Mouse (Mus musculus) midbrain, postnatal 0 days (tissue): ENCODE measurements at regions not wholly inside any gene's neighbourhood (a gene's known extent, or its start where the extent isn't known, plus 50 kb on each side); places are given as distances from the start of the nearest gene placed in this dataset.

ENCODE experiments used
- ATAC-seq: fragments of 200-750 bp; cut with Nextera tagmentation; 2 replicates; pipeline ENCODE4 v1.8.0; 2017; ENCODE audit warnings: moderate number of reproducible peaks, mild to moderate bottlenecking, moderate TSS enrichment, moderate library complexity; ENCODE audit not compliant: low FRiP score
- DNase-seq: peaks from one replicate; pipeline ENCODE4 v3.0.0-alpha.2; 2015; ENCODE audit warnings: low spot score
- H3K27ac ChIP-seq: fragments of 300-500 bp; sonication (generic); 2 replicates; pipeline ENCODE4 v1.5.1; 2014; ENCODE audit warnings: low read depth, mild to moderate bottlenecking, low read length, mixed read lengths
- H3K27me3 ChIP-seq: fragments of 300-500 bp; sonication (generic); 2 replicates; pipeline ENCODE4 v1.6.1; 2014; ENCODE audit warnings: low read length, control low read depth, mixed read lengths; ENCODE audit not compliant: insufficient read depth
- H3K36me3 ChIP-seq: fragments of 300-500 bp; sonication (generic); 2 replicates; pipeline ENCODE4 v1.6.1; 2014; ENCODE audit warnings: low read length, control low read depth, mixed read lengths; ENCODE audit not compliant: insufficient read depth
- H3K4me1 ChIP-seq: fragments of 300-500 bp; sonication (generic); 2 replicates; pipeline ENCODE4 v1.6.1; 2014; ENCODE audit warnings: mild to moderate bottlenecking, control low read depth, antibody characterized with exemption, low read length, mixed read lengths; ENCODE audit not compliant: insufficient read depth
- H3K4me2 ChIP-seq: fragments of 300-500 bp; sonication (generic); 2 replicates; pipeline ENCODE4 v1.6.1; 2014; ENCODE audit warnings: low read depth, mild to moderate bottlenecking, low read length, mixed read lengths; ENCODE audit not compliant: poor library complexity, severe bottlenecking
- H3K4me3 ChIP-seq: fragments of 300-500 bp; sonication (generic); 2 replicates; pipeline ENCODE4 v1.5.1; 2014; ENCODE audit warnings: low read depth, mild to moderate bottlenecking, low read length, moderate library complexity
- H3K9ac ChIP-seq: fragments of 300-500 bp; sonication (generic); replicated peaks from 2 replicates; pipeline ENCODE4 v1.6.1; 2014; ENCODE audit warnings: mild to moderate bottlenecking, low read length, moderate library complexity, mixed read lengths; ENCODE audit not compliant: poor library complexity, severe bottlenecking
- H3K9me3 ChIP-seq: fragments of 300-500 bp; sonication (generic); 2 replicates; pipeline ENCODE4 v1.6.1; 2016; ENCODE audit warnings: low read length, control low read depth
- CTCF ChIP-seq: IDR thresholded peaks from 2 replicates; pipeline ENCODE4 v1.5.1; 2016; ENCODE audit warnings: antibody characterized with exemption, mild to moderate bottlenecking
- WGBS: fragments of 180-500 bp; shearing (Covaris S2); extraction: QIAGEN DNeasy Blood & Tissue Kit; methylation state at CpG from one replicate; pipeline ENCODE4 v1.1.7; 2014; 5-methylcytosine and 5-hydroxymethylcytosine counted together

- ATAC-seq, result no peak
- 89% methylated on average over 3 of the region's 3 CpGs for WGBS
- TF ChIP-seq CTCF, result no peak
Measured at GRCm38 (mm10) chr1:90668787-90669186, 66.0 kb downstream of the Cops8 start.

GRCm38 (mm10) chr1:90669237-90669636 is 66.5 kb downstream of the Cops8 start:
- DNase-seq, result no peak
- H3K36me3 ChIP-seq, result no peaks in the 10 kb centered on the region
- ATAC-seq, result no peak
- H3K9me3 ChIP-seq, result no peaks in the 10 kb centered on the region
- H3K27ac ChIP-seq, result no peak overlapping the region
- H3K9ac ChIP-seq, result no peak overlapping the region
- H3K4me2 ChIP-seq, result no peak overlapping the region
- H3K27me3 ChIP-seq, result no peaks in the 10 kb centered on the region
- no peak overlapping the region for H3K4me3 ChIP-seq
- no peak for TF ChIP-seq CTCF
- 93% methylated on average over 1 of the region's 1 CpGs for WGBS
- no peaks in the 10 kb centered on the region for H3K4me1 ChIP-seq

More at GRCm38 (mm10) chr1:90668787-90669186, 66.0 kb downstream of the Cops8 start:
- no peaks in the 10 kb centered on the region for H3K36me3 ChIP-seq
- H3K9me3 ChIP-seq, result no peaks in the 10 kb centered on the region
- H3K4me3 ChIP-seq, result no peak overlapping the region
- H3K4me1 ChIP-seq, result no peaks in the 10 kb centered on the region
- no peak overlapping the region for H3K27ac ChIP-seq
- no peak for DNase-seq
- no peak overlapping the region for H3K4me2 ChIP-seq
- H3K9ac ChIP-seq, result no peak overlapping the region
- no peaks in the 10 kb centered on the region for H3K27me3 ChIP-seq

GRCm38 (mm10) chr1:90670346-90670745 is 67.6 kb downstream of the Cops8 start:
- DNase-seq (no peak), ATAC-seq (no peak)
- Histone ChIP-seq H3K27ac (no peak overlapping the region), H3K4me2 (no peak overlapping the region), H3K27me3 (no peaks in the 10 kb centered on the region), H3K9ac (no peak overlapping the region), H3K4me3 (no peak overlapping the region), H3K9me3 (no peaks in the 10 kb centered on the region), H3K4me1 (no peaks in the 10 kb centered on the region), H3K36me3 (no peaks in the 10 kb centered on the region)
- 72% methylated on average over 3 of the region's 3 CpGs for WGBS
- TF ChIP-seq CTCF, result no peak

GRCm38 (mm10) chr1:90673751-90674150 is 71.0 kb downstream of the Cops8 start:
- no peak overlapping the region for H3K9ac ChIP-seq
- ATAC-seq (no peak), DNase-seq (no peak)
- H3K27me3 ChIP-seq, result no peaks in the 10 kb centered on the region
- H3K9me3 ChIP-seq, result no peaks in the 10 kb centered on the region
- H3K4me2 ChIP-seq, result no peak overlapping the region
- no peak overlapping the region for H3K27ac ChIP-seq
- TF ChIP-seq CTCF, result no peak
- H3K36me3 ChIP-seq, result no peaks in the 10 kb centered on the region
- 85% methylated on average over 2 of the region's 2 CpGs for WGBS
- H3K4me1 ChIP-seq, result no peaks in the 10 kb centered on the region
- H3K4me3 ChIP-seq, result no peak overlapping the region

GRCm38 (mm10) chr1:90676192-90677006 is 73.6 kb downstream of the Cops8 start:
- no peaks in the 10 kb centered on the region for H3K27me3 ChIP-seq
- no peak overlapping the region for H3K4me2 ChIP-seq
- H3K9ac ChIP-seq, result no peak overlapping the region
- no peak for TF ChIP-seq CTCF
- DNase-seq, result peak; percentile 60
- ATAC-seq, result no peak
- H3K9me3 ChIP-seq, result no peaks in the 10 kb centered on the region
- H3K36me3 ChIP-seq, result no peaks in the 10 kb centered on the region
- no peak overlapping the region for H3K27ac ChIP-seq
- WGBS, result 60% methylated on average over 9 of the region's 9 CpGs
- H3K4me3 ChIP-seq, result no peak overlapping the region
- H3K4me1 ChIP-seq, result no peaks in the 10 kb centered on the region

- Histone ChIP-seq H3K27me3 (no peaks in the 10 kb centered on the region), H3K9me3 (no peaks in the 10 kb centered on the region), H3K4me3 (no peak overlapping the region), H3K27ac (no peak overlapping the region), H3K36me3 (no peaks in the 10 kb centered on the region), H3K4me1 (no peaks in the 10 kb centered on the region), H3K4me2 (no peak overlapping the region), H3K9ac (no peak overlapping the region)
- no peak for ATAC-seq
- TF ChIP-seq CTCF, result no peak
- no peak for DNase-seq
Measured at GRCm38 (mm10) chr1:90677188-90677587, 74.4 kb downstream of the Cops8 start.
